Mouse (Mus musculus) midbrain, embryonic 10.5 days (tissue): ENCODE measurements around the gene Braf. TPM values are rescaled to one million over a fixed set of nuclear protein-coding genes. Genes with fewer than 3 reads are reported as not detected.
"Not testable (repeated sequence)": the region's sequence is repeated elsewhere in the genome, so short reads cannot be mapped to it uniquely, and the experiment has no call there.

ENCODE experiments used
- DNase-seq: peaks from one replicate; pipeline ENCODE4 v3.0.0-alpha.2; 2017; ENCODE audit warnings: low spot score
- H3K27ac ChIP-seq: fragments of 300-500 bp; sonication (generic); replicated peaks from 2 replicates; pipeline ENCODE4 v1.5.1; 2016; ENCODE audit warnings: mild to moderate bottlenecking
- H3K27me3 ChIP-seq: fragments of 300-500 bp; sonication (generic); 2 replicates; pipeline ENCODE4 v1.6.1; 2016; ENCODE audit warnings: low read depth, mild to moderate bottlenecking; ENCODE audit not compliant: poor library complexity, severe bottlenecking
- H3K36me3 ChIP-seq: fragments of 300-500 bp; sonication (generic); 2 replicates; pipeline ENCODE4 v1.6.1; 2016; ENCODE audit warnings: mild to moderate bottlenecking, moderate library complexity
- H3K4me1 ChIP-seq: fragments of 300-500 bp; sonication (generic); 2 replicates; pipeline ENCODE4 v1.6.1; 2016
- H3K4me3 ChIP-seq: fragments of 300-500 bp; sonication (generic); 2 replicates; pipeline ENCODE4 v1.5.1; 2016; ENCODE audit warnings: mild to moderate bottlenecking, moderate library complexity
- H3K9me3 ChIP-seq: fragments of 300-500 bp; sonication (generic); replicated peaks from 2 replicates; pipeline ENCODE4 v1.6.1; 2016; ENCODE audit warnings: mild to moderate bottlenecking
- WGBS: fragments of 180-500 bp; shearing (Covaris S2); methylation state at CpG from one replicate; pipeline ENCODE4 v1.1.7; 2016; 5-methylcytosine and 5-hydroxymethylcytosine counted together
- polyA plus RNA-seq: library from polyadenylated mRNA; unstranded; fragments of >200 nt; fragmentation: Nextera tagmentation; extraction: Ambion mirVana; gene quantifications from 2 replicates; pipeline ENCODE4 v1.2.1, GENCODE M21; 2016

Gene Braf
- polyA plus RNA-seq, 1 experiment from 2014 or later = 17.9 TPM

DNA sequence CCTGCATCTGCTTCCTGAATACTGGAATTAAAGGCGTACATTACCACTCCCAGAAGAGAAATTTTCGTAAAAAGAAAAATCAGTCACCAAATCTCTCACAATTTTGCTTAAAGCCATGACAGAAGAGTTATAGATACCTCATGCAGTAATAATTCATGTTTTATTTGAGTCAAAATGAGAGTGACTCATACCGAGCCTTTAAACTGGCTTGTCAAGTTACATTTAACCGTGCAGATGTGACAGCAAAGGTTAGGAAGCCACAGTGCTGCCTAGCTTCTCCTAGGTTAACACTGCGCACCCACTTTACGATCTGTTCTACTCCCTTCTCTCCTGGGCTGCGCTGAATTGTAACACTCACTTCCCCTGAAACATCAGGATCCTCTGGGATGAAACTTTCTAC, 10.9 kb downstream of the Braf start:
- 86% methylated on average over 7 of the region's 7 CpGs for WGBS
- H3K9me3 ChIP-seq = no peaks in the 10 kb centered on the region
- peaks cover 4% of the 10 kb centered on the region; the same call in 1 of the 2 replicates for H3K4me1 ChIP-seq
- H3K27ac ChIP-seq = no peak overlapping the region
- no peak overlapping the region for H3K4me3 ChIP-seq
- DNase-seq = no peak
- no peaks in the 10 kb centered on the region for H3K27me3 ChIP-seq
- H3K36me3 ChIP-seq = 0 out of 2 replicates have a peak, but pooled peaks cover 3% of the 10 kb centered on the region

DNA sequence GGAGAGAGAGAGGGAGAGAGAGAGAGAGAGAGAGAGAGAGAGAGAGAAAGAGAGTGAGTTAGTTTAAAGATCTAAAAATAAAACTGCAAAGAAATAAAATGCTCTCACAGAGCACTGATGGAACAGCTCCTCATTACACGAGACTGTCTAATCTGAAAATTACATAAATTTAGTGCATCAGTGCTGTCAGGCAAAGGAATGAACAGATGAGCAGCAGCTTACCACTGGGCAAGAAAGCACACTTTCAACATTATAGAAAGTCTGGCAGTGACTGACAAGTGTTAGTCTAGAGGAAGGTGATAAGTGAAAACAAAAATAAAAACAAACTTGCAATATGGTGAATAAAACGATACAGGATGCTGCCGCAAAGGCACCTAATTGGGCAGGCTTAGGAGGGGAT, 11.9 kb downstream of the Braf start:
- H3K4me3 ChIP-seq = no peak overlapping the region
- H3K4me1 ChIP-seq = peaks cover 4% of the 10 kb centered on the region; the same call in 1 of the 2 replicates
- H3K27ac ChIP-seq = no peak overlapping the region
- 0 out of 2 replicates have a peak, but pooled peaks cover 3% of the 10 kb centered on the region for H3K36me3 ChIP-seq
- 89% methylated on average over 3 of the region's 3 CpGs for WGBS
- DNase-seq = no peak
- no peaks in the 10 kb centered on the region for H3K27me3 ChIP-seq
- H3K9me3 ChIP-seq = no peaks in the 10 kb centered on the region

- no peak overlapping the region for H3K4me3 ChIP-seq
- no peaks in the 10 kb centered on the region for H3K27me3 ChIP-seq
- H3K9me3 ChIP-seq = no peaks in the 10 kb centered on the region
- 95% methylated on average over 4 of the region's 4 CpGs for WGBS
- H3K27ac ChIP-seq = no peak overlapping the region
- DNase-seq = no peak
- H3K4me1 ChIP-seq = no peaks in the 10 kb centered on the region
- H3K36me3 ChIP-seq = no peaks in the 10 kb centered on the region
Observed at GRCm38 (mm10) chr6:39705625-39706024, 19.6 kb downstream of the Braf start.

- Histone ChIP-seq H3K4me3 (no peak overlapping the region), H3K27me3 (no peaks in the 10 kb centered on the region), H3K9me3 (no peaks in the 10 kb centered on the region), H3K27ac (no peak overlapping the region), H3K36me3 (no peaks in the 10 kb centered on the region), H3K4me1 (no peaks in the 10 kb centered on the region)
- no peak for DNase-seq
- 88% methylated on average over 1 of the region's 1 CpGs for WGBS
Observed at GRCm38 (mm10) chr6:39693126-39693525, 32.1 kb downstream of the Braf start.

GRCm38 (mm10) chr6:39686839-39687238, 38.4 kb downstream of the Braf start:
- H3K36me3 ChIP-seq, H3K27me3 ChIP-seq, H3K4me1 ChIP-seq, H3K9me3 ChIP-seq, DNase-seq, H3K4me3 ChIP-seq, H3K27ac ChIP-seq: not testable (repeated sequence)

- Histone ChIP-seq H3K36me3 (peaks cover 21% of the 10 kb centered on the region), H3K9me3 (0 out of 2 replicates have a peak, but pooled peaks cover 2% of the 10 kb centered on the region), H3K4me1 (peaks cover 5% of the 10 kb centered on the region), H3K27me3 (no peaks in the 10 kb centered on the region), H3K4me3 (no peak overlapping the region), H3K27ac (no peak overlapping the region)
- no peak for DNase-seq
- 85% methylated on average over 5 of the region's 5 CpGs for WGBS
Observed at GRCm38 (mm10) chr6:39681795-39682194, 43.5 kb downstream of the Braf start.

DNA sequence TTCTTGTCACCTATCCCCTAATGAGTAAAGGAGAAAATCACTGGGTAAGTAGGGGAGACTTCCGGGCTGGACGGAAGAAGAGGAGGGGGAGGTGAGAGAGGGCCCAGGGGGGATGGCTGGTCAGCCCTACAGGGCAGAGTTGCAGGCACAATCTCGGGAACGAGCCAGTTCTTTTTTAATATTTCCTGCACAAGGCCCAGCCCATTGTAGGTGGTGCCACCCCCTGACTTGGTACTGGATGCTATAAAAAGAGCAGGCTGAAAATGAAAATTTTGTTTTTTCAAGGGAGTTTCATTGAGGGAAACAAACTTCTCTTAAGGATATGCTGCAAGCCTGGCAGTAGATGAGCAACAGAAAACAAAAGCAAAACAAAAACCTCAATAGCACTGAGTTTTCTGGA, 44.7 kb downstream of the Braf start:
- DNase-seq = no peak
- Histone ChIP-seq H3K36me3 (peaks cover 29% of the 10 kb centered on the region), H3K4me3 (no peak overlapping the region), H3K27ac (no peak overlapping the region), H3K27me3 (no peaks in the 10 kb centered on the region), H3K4me1 (peaks cover 5% of the 10 kb centered on the region), H3K9me3 (0 out of 2 replicates have a peak, but pooled peaks cover 2% of the 10 kb centered on the region)
- 37% methylated on average over 4 of the region's 4 CpGs for WGBS

DNA sequence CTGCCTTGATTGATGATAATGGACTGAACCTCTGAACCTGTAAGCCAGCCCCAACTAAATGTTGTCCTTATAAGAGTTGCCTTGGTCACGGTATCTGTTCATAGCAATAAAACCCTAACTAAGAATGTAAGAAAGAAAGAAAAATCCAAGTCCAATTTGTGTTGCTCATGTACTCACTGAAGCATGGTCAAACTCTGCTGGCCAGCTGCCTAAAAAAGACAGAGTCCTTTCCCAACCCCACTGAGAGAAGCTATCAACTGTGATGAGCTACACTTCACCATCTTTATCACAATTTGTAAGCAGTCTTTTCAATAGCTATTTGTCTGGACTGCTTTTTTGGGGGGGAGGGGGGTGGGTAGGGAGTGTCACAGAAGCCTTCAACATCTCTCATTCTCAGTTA, 47.0 kb downstream of the Braf start:
- H3K4me3 ChIP-seq = no peak overlapping the region
- 95% methylated on average over 1 of the region's 1 CpGs for WGBS
- H3K27me3 ChIP-seq = no peaks in the 10 kb centered on the region
- DNase-seq = no peak
- peaks cover 5% of the 10 kb centered on the region for H3K4me1 ChIP-seq
- no peak overlapping the region for H3K27ac ChIP-seq
- H3K36me3 ChIP-seq = peaks cover 33% of the 10 kb centered on the region
- 0 out of 2 replicates have a peak, but pooled peaks cover 2% of the 10 kb centered on the region for H3K9me3 ChIP-seq

DNA sequence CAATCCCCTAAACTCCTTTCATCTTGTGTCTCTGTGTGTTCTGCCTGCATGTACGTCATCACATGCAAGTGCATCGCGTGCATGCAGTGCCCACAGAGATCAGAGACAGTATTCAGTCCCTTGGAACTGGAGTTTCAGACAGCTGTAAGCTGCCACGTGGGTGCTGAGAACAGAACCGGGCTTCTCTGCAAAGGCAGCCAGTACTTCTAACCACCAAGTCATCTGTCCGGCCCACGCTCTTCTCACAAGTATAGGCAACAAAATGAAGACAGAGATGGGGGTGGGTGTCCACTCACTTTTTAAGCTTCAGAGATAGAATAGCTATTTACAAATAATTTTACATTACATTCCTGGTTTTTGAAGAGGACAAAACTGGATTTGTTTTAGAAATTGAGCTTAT, 50.2 kb downstream of the Braf start:
- Histone ChIP-seq H3K27ac (no peak overlapping the region), H3K36me3 (peaks cover 42% of the 10 kb centered on the region), H3K4me1 (no peaks in the 10 kb centered on the region), H3K9me3 (0 out of 2 replicates have a peak, but pooled peaks cover 2% of the 10 kb centered on the region), H3K27me3 (no peaks in the 10 kb centered on the region), H3K4me3 (no peak overlapping the region)
- DNase-seq = no peak
- WGBS = 88% methylated on average over 7 of the region's 7 CpGs

GRCm38 (mm10) chr6:39611296-39611695, 114.0 kb downstream of the Braf start:
- H3K36me3 ChIP-seq = peaks cover 48% of the 10 kb centered on the region
- H3K4me3 ChIP-seq = no peak overlapping the region
- no peaks in the 10 kb centered on the region for H3K9me3 ChIP-seq
- H3K27ac ChIP-seq = no peak overlapping the region
- WGBS = 95% methylated on average over 2 of the region's 2 CpGs
- no peaks in the 10 kb centered on the region for H3K27me3 ChIP-seq
- no peak for DNase-seq
- no peaks in the 10 kb centered on the region for H3K4me1 ChIP-seq

DNA sequence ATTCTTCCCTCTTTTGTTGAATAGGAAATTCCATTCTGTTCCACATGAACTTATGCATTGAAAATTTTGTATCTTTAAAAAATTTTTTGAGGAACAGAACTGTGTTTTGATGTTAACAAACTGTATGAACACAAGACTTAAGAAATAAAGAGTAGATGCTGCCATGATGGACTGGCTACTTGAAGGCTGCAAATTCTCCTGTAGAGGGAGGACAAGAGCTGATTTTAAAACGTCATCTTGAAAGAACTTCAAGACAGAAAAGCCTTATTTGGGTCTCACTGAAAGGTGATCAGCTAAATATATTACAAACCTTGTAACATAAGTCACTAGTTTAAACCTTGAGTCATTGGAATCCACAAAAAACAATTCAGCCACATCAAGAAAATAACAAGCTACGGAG, 115.1 kb downstream of the Braf start:
- Histone ChIP-seq H3K4me3 (no peak overlapping the region), H3K27me3 (no peaks in the 10 kb centered on the region), H3K27ac (no peak overlapping the region), H3K4me1 (no peaks in the 10 kb centered on the region), H3K9me3 (no peaks in the 10 kb centered on the region), H3K36me3 (peaks cover 40% of the 10 kb centered on the region)
- DNase-seq = no peak
- 76% methylated on average over 2 of the region's 2 CpGs for WGBS

DNA sequence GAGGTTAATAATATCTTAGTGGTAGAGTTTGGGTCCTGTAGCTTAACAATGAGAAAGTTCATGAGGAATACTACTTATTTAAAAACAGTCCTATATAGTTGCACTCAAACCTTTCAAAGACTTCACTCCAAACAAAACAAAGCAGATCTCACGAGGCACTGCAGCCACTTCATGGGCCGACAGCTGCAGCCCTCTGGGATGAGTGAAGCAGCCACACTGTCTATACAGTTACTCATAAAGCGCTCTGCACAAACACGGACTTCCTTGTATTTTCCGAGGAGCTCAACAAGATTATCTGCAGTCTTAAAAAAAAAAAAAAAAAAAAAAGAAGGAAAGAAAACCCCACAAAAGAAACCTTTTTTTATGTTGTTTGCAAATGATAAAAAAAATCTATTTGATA, 117.9 kb downstream of the Braf start:
- WGBS = 80% methylated on average over 5 of the region's 5 CpGs
- H3K9me3 ChIP-seq = no peaks in the 10 kb centered on the region
- H3K27me3 ChIP-seq = no peaks in the 10 kb centered on the region
- H3K27ac ChIP-seq = no peak overlapping the region
- DNase-seq = no peak
- peaks cover 30% of the 10 kb centered on the region for H3K36me3 ChIP-seq
- no peaks in the 10 kb centered on the region for H3K4me1 ChIP-seq
- H3K4me3 ChIP-seq = no peak overlapping the region

- H3K27me3 ChIP-seq = no peaks in the 10 kb centered on the region
- H3K4me3 ChIP-seq = no peak overlapping the region
- no peak for DNase-seq
- no peaks in the 10 kb centered on the region for H3K9me3 ChIP-seq
- H3K27ac ChIP-seq = no peak overlapping the region
- peaks cover 31% of the 10 kb centered on the region for H3K36me3 ChIP-seq
- WGBS = 78% methylated on average over 3 of the region's 3 CpGs
- no peaks in the 10 kb centered on the region for H3K4me1 ChIP-seq
Observed at GRCm38 (mm10) chr6:39606862-39607261, 118.4 kb downstream of the Braf start.

- no peaks in the 10 kb centered on the region for H3K9me3 ChIP-seq
- no peak for DNase-seq
- H3K27ac ChIP-seq = no peak overlapping the region
- H3K36me3 ChIP-seq = peaks cover 31% of the 10 kb centered on the region
- 94% methylated on average over 6 of the region's 6 CpGs for WGBS
- no peak overlapping the region for H3K4me3 ChIP-seq
- H3K27me3 ChIP-seq = no peaks in the 10 kb centered on the region
- H3K4me1 ChIP-seq = no peaks in the 10 kb centered on the region
Observed at GRCm38 (mm10) chr6:39606056-39606455, 119.2 kb downstream of the Braf start.
